Mouse (Mus musculus) limb, embryonic 15.5 days (tissue): ENCODE data around the gene Farp2. TPM values are rescaled to one million over a fixed set of nuclear protein-coding genes. Genes with fewer than 3 reads are reported as not detected.

ENCODE experiments used
- ATAC-seq: fragments of 200-750 bp; cut with Nextera tagmentation; 2 replicates; pipeline ENCODE4 v1.8.0; 2017; ENCODE audit warnings: low read depth, moderate TSS enrichment; ENCODE audit not compliant: insufficient number of reproducible peaks, low FRiP score, low TSS enrichment
- H3K27ac ChIP-seq: fragments of 300-500 bp; sonication (generic); 2 replicates; pipeline ENCODE4 v1.5.1; 2015; ENCODE audit warnings: moderate library complexity, mild to moderate bottlenecking, inconsistent platforms
- H3K27me3 ChIP-seq: fragments of 300-500 bp; sonication (generic); 2 replicates; pipeline ENCODE4 v1.6.1; 2015; ENCODE audit warnings: inconsistent platforms
- H3K36me3 ChIP-seq: fragments of 300-500 bp; sonication (generic); 2 replicates; pipeline ENCODE4 v1.6.1; 2015; ENCODE audit warnings: inconsistent platforms
- H3K4me1 ChIP-seq: fragments of 300-500 bp; sonication (generic); 2 replicates; pipeline ENCODE4 v1.6.1; 2015; ENCODE audit warnings: inconsistent platforms
- H3K4me2 ChIP-seq: fragments of 300-500 bp; sonication (generic); 2 replicates; pipeline ENCODE4 v1.6.1; 2015; ENCODE audit warnings: mild to moderate bottlenecking, inconsistent platforms
- H3K4me3 ChIP-seq: fragments of 300-500 bp; sonication (generic); 2 replicates; pipeline ENCODE4 v1.5.1; 2015; ENCODE audit warnings: mild to moderate bottlenecking, inconsistent platforms
- H3K9ac ChIP-seq: fragments of 300-500 bp; sonication (generic); 2 replicates; pipeline ENCODE4 v1.6.1; 2015; ENCODE audit warnings: inconsistent platforms
- H3K9me3 ChIP-seq: fragments of 300-500 bp; sonication (generic); 2 replicates; pipeline ENCODE4 v1.6.1; 2016; ENCODE audit warnings: inconsistent platforms
- WGBS: fragments of 180-500 bp; shearing (Covaris S2); methylation state at CpG from one replicate; pipeline ENCODE4 v1.1.7; 2015; 5-methylcytosine and 5-hydroxymethylcytosine counted together
- polyA plus RNA-seq: library from polyadenylated mRNA; unstranded; fragments of >200 nt; fragmentation: Nextera tagmentation; extraction: Ambion mirVana; gene quantifications from 2 replicates; pipeline ENCODE4 v1.2.1, GENCODE M21; 2015

Gene Farp2
- polyA plus RNA-seq, 1 experiment from 2014 or later, result 7.9 TPM

GRCm38 (mm10) chr1:93608696-93609245 lies 96.9 kb downstream of the Farp2 start:
- no peak for ATAC-seq
- no peaks in the 10 kb centered on the region for H3K4me1 ChIP-seq
- no peaks in the 10 kb centered on the region for H3K9me3 ChIP-seq
- H3K4me3 ChIP-seq, result no peak overlapping the region
- no peak overlapping the region for H3K4me2 ChIP-seq
- no peaks in the 10 kb centered on the region for H3K27me3 ChIP-seq
- H3K36me3 ChIP-seq, result 0 out of 2 replicates have a peak, but pooled peaks cover 17% of the 10 kb centered on the region
- no peak overlapping the region for H3K27ac ChIP-seq
- WGBS, result 69% methylated on average over 4 of the region's 4 CpGs
- H3K9ac ChIP-seq, result no peak overlapping the region

GRCm38 (mm10) chr1:93609762-93610161 lies 97.9 kb downstream of the Farp2 start:
- no peak overlapping the region for H3K27ac ChIP-seq
- no peaks in the 10 kb centered on the region for H3K4me1 ChIP-seq
- no peak overlapping the region for H3K4me3 ChIP-seq
- 90% methylated on average over 8 of the region's 8 CpGs for WGBS
- no peak overlapping the region for H3K4me2 ChIP-seq
- no peak for ATAC-seq
- 0 out of 2 replicates have a peak, but pooled peaks cover 17% of the 10 kb centered on the region for H3K36me3 ChIP-seq
- H3K9ac ChIP-seq, result no peak overlapping the region
- H3K27me3 ChIP-seq, result no peaks in the 10 kb centered on the region
- no peaks in the 10 kb centered on the region for H3K9me3 ChIP-seq

- no peak overlapping the region for H3K4me2 ChIP-seq
- no peak for ATAC-seq
- H3K9ac ChIP-seq, result no peak overlapping the region
- H3K27ac ChIP-seq, result no peak overlapping the region
- H3K36me3 ChIP-seq, result peaks cover 38% of the 10 kb centered on the region
- H3K27me3 ChIP-seq, result no peaks in the 10 kb centered on the region
- H3K9me3 ChIP-seq, result no peaks in the 10 kb centered on the region
- H3K4me3 ChIP-seq, result no peak overlapping the region
- WGBS, result 40% methylated on average over 4 of the region's 4 CpGs
- H3K4me1 ChIP-seq, result peaks cover 8% of the 10 kb centered on the region
Measured at GRCm38 (mm10) chr1:93618059-93618748, 106.3 kb downstream of the Farp2 start.

- Histone ChIP-seq H3K27ac (no peak overlapping the region), H3K9me3 (no peaks in the 10 kb centered on the region), H3K9ac (no peak overlapping the region), H3K4me2 (no peak overlapping the region), H3K4me1 (peaks cover 8% of the 10 kb centered on the region), H3K27me3 (no peaks in the 10 kb centered on the region), H3K36me3 (peaks cover 44% of the 10 kb centered on the region), H3K4me3 (no peak overlapping the region)
- no peak for ATAC-seq
- WGBS, result 65% methylated on average over 5 of the region's 5 CpGs
Measured at GRCm38 (mm10) chr1:93618948-93619347, 107.1 kb downstream of the Farp2 start.

GRCm38 (mm10) chr1:93624502-93624901 lies 112.6 kb downstream of the Farp2 start:
- Histone ChIP-seq H3K36me3 (peaks cover 90% of the 10 kb centered on the region), H3K4me1 (no peaks in the 10 kb centered on the region), H3K27ac (no peak overlapping the region), H3K9ac (no peak overlapping the region), H3K4me3 (no peak overlapping the region), H3K9me3 (no peaks in the 10 kb centered on the region), H3K27me3 (no peaks in the 10 kb centered on the region), H3K4me2 (no peak overlapping the region)
- 81% methylated on average over 1 of the region's 1 CpGs for WGBS
- no peak for ATAC-seq

GRCm38 (mm10) chr1:93630796-93631195 lies 118.9 kb downstream of the Farp2 start:
- ATAC-seq, result no peak
- Histone ChIP-seq H3K4me2 (no peak overlapping the region), H3K27ac (no peak overlapping the region), H3K9me3 (no peaks in the 10 kb centered on the region), H3K4me3 (no peak overlapping the region), H3K4me1 (peaks cover 16% of the 10 kb centered on the region), H3K36me3 (peaks cover 49% of the 10 kb centered on the region), H3K27me3 (no peaks in the 10 kb centered on the region), H3K9ac (no peak overlapping the region)
- 83% methylated on average over 3 of the region's 3 CpGs for WGBS

GRCm38 (mm10) chr1:93632723-93633122 lies 120.8 kb downstream of the Farp2 start:
- WGBS, result 92% methylated on average over 3 of the region's 3 CpGs
- Histone ChIP-seq H3K9me3 (no peaks in the 10 kb centered on the region), H3K9ac (no peak overlapping the region), H3K27ac (no peak overlapping the region), H3K4me1 (peaks cover 21% of the 10 kb centered on the region), H3K36me3 (peaks cover 30% of the 10 kb centered on the region), H3K4me3 (no peak overlapping the region), H3K27me3 (no peaks in the 10 kb centered on the region), H3K4me2 (no peak overlapping the region)
- ATAC-seq, result no peak

- WGBS, result 2% methylated on average over 6 of the region's 6 CpGs
- Histone ChIP-seq H3K9ac (peak overlapping the region; percentile 99), H3K4me3 (peak overlapping the region; percentile 96), H3K36me3 (peaks cover 14% of the 10 kb centered on the region; the same call in 1 of the 2 replicates), H3K27ac (peak overlapping the region; percentile 91), H3K27me3 (no peaks in the 10 kb centered on the region), H3K4me2 (peak overlapping the region; percentile 82), H3K9me3 (no peaks in the 10 kb centered on the region), H3K4me1 (peaks cover 21% of the 10 kb centered on the region)
- ATAC-seq, result no peak
Measured at GRCm38 (mm10) chr1:93634481-93634891, 122.6 kb downstream of the Farp2 start.

- H3K4me3 ChIP-seq, result peak overlapping the region; percentile 96
- H3K27ac ChIP-seq, result peak overlapping the region; percentile 91
- peak overlapping the region; percentile 82 for H3K4me2 ChIP-seq
- under 1% methylated on average over 58 of the region's 58 CpGs for WGBS
- peak overlapping the region; percentile 99 for H3K9ac ChIP-seq
- ATAC-seq, result 0 out of 2 replicates have a peak, but pooled peaks have one; percentile 11
- H3K27me3 ChIP-seq, result no peaks in the 10 kb centered on the region
- no peaks in the 10 kb centered on the region for H3K9me3 ChIP-seq
- peaks cover 21% of the 10 kb centered on the region for H3K4me1 ChIP-seq
- H3K36me3 ChIP-seq, result peaks cover 14% of the 10 kb centered on the region; the same call in 1 of the 2 replicates
Measured at GRCm38 (mm10) chr1:93635091-93635579, 123.3 kb downstream of the Farp2 start.

- ATAC-seq, result peak; percentile 99
- Histone ChIP-seq H3K4me3 (peak overlapping the region; percentile 96), H3K27me3 (no peaks in the 10 kb centered on the region), H3K9me3 (no peaks in the 10 kb centered on the region), H3K36me3 (peaks cover 9% of the 10 kb centered on the region; the same call in 1 of the 2 replicates), H3K4me1 (peaks cover 21% of the 10 kb centered on the region), H3K27ac (peak overlapping the region; percentile 91), H3K9ac (peak overlapping the region; percentile 99), H3K4me2 (peak overlapping the region; percentile 82)
- WGBS, result 1% methylated on average over 44 of the region's 44 CpGs
Measured at GRCm38 (mm10) chr1:93635580-93636192, 123.8 kb downstream of the Farp2 start.

GRCm38 (mm10) chr1:93636211-93636897 lies 124.5 kb downstream of the Farp2 start:
- H3K4me1 ChIP-seq, result peaks cover 21% of the 10 kb centered on the region
- no peaks in the 10 kb centered on the region for H3K9me3 ChIP-seq
- H3K27me3 ChIP-seq, result no peaks in the 10 kb centered on the region
- ATAC-seq, result no peak
- WGBS, result 28% methylated on average over 7 of the region's 7 CpGs
- H3K27ac ChIP-seq, result peak overlapping the region; percentile 69
- peak overlapping the region; percentile 96 for H3K4me3 ChIP-seq
- H3K9ac ChIP-seq, result no peak overlapping the region
- H3K36me3 ChIP-seq, result 0 out of 2 replicates have a peak, but pooled peaks cover 8% of the 10 kb centered on the region
- peak overlapping the region; percentile 82 for H3K4me2 ChIP-seq
